Mouse (Mus musculus) intestine, postnatal 0 days (tissue): ENCODE measurements around the gene Hpse. TPM values are rescaled to one million over a fixed set of nuclear protein-coding genes. Genes with fewer than 3 reads are reported as not detected.

Experiments
- ATAC-seq: fragments of 200-750 bp; cut with Nextera tagmentation; 2 replicates; pipeline ENCODE4 v1.8.0; 2017; ENCODE audit warnings: mild to moderate bottlenecking, moderate TSS enrichment, moderate library complexity
- H3K27ac ChIP-seq: fragments of 300-500 bp; sonication (generic); 2 replicates; pipeline ENCODE4 v1.5.1; 2014; ENCODE audit warnings: mild to moderate bottlenecking, low read depth, low read length, moderate library complexity
- H3K27me3 ChIP-seq: fragments of 300-500 bp; sonication (generic); replicated peaks from 2 replicates; pipeline ENCODE4 v1.6.1; 2014; ENCODE audit warnings: low read length, mixed read lengths; ENCODE audit not compliant: control insufficient read depth, insufficient read depth
- H3K36me3 ChIP-seq: fragments of 300-500 bp; sonication (generic); 2 replicates; pipeline ENCODE4 v1.6.1; 2014; ENCODE audit warnings: mild to moderate bottlenecking, moderate library complexity; ENCODE audit not compliant: control insufficient read depth, insufficient read depth
- H3K4me1 ChIP-seq: fragments of 300-500 bp; sonication (generic); replicated peaks from 2 replicates; pipeline ENCODE4 v1.6.1; 2014; ENCODE audit warnings: antibody characterized with exemption, low read length, mixed read lengths; ENCODE audit not compliant: control insufficient read depth, insufficient read depth
- H3K4me2 ChIP-seq: fragments of 300-500 bp; sonication (generic); replicated peaks from 2 replicates; pipeline ENCODE4 v1.6.1; 2014; ENCODE audit warnings: low read depth, mild to moderate bottlenecking, moderate library complexity
- H3K4me3 ChIP-seq: fragments of 300-500 bp; sonication (generic); 2 replicates; pipeline ENCODE4 v1.5.1; 2014; ENCODE audit warnings: low read depth, low read length
- H3K9ac ChIP-seq: fragments of 300-500 bp; sonication (generic); 2 replicates; pipeline ENCODE4 v1.6.1; 2014; ENCODE audit warnings: mild to moderate bottlenecking, low read depth, low read length
- H3K9me3 ChIP-seq: fragments of 300-500 bp; sonication (generic); 2 replicates; pipeline ENCODE4 v1.6.1; 2016; ENCODE audit warnings: mixed run types; ENCODE audit not compliant: control insufficient read depth
- CTCF ChIP-seq: sonication (generic); IDR thresholded peaks from 2 replicates; pipeline ENCODE4 v1.5.1; 2016; ENCODE audit warnings: low read depth, mild to moderate bottlenecking, control low read depth, antibody characterized with exemption, moderate library complexity
- WGBS: fragments of 180-500 bp; shearing (Covaris S2); extraction: QIAGEN DNeasy Blood & Tissue Kit; methylation state at CpG from one replicate; pipeline ENCODE4 v1.1.7; 2014; 5-methylcytosine and 5-hydroxymethylcytosine counted together
- polyA plus RNA-seq: library from polyadenylated mRNA; unstranded; fragments of >200 nt; fragmentation: Nextera tagmentation; extraction: Ambion mirVana; gene quantifications from 2 replicates; pipeline ENCODE4 v1.2.1, GENCODE M21; 2015

Hpse gene
- polyA plus RNA-seq, 1 experiment from 2014 or later, result 0.82 TPM

GRCm38 (mm10) chr5:100674711-100675376 is 44.7 kb downstream of the Hpse start, which contains the start of gene Coq2:
Gene Coq2 (minus strand): TSS chr5:100675140.
- 9% methylated on average over 17 of the region's 17 CpGs for WGBS
- Histone ChIP-seq H3K9me3 (no peaks in the 10 kb centered on the region), H3K36me3 (no peaks in the 10 kb centered on the region), H3K9ac (peak within 1 kb of the TSS; percentile 75), H3K4me1 (peaks cover 3% of the 10 kb centered on the region; the same call in 1 of the 2 replicates), H3K27ac (peak within 1 kb of the TSS; percentile 74), H3K27me3 (no peaks in the 10 kb centered on the region), H3K4me2 (peak within 1 kb of the TSS; percentile 80), H3K4me3 (peak within 1 kb of the TSS; percentile 84)
- ATAC-seq, result peak; percentile 18; the same call in 1 of the 2 replicates
- peak; percentile 96 for TF ChIP-seq CTCF

- H3K4me1 ChIP-seq, result peaks cover 3% of the 10 kb centered on the region; the same call in 1 of the 2 replicates
- TF ChIP-seq CTCF, result no peak
- no peaks in the 10 kb centered on the region for H3K9me3 ChIP-seq
- peak; percentile 88 for ATAC-seq
- peak overlapping the region; percentile 84 for H3K4me3 ChIP-seq
- peak overlapping the region; percentile 75 for H3K9ac ChIP-seq
- H3K27ac ChIP-seq, result peak overlapping the region; percentile 74
- H3K36me3 ChIP-seq, result no peaks in the 10 kb centered on the region
- H3K4me2 ChIP-seq, result peak overlapping the region; percentile 80
- no peaks in the 10 kb centered on the region for H3K27me3 ChIP-seq
- WGBS, result under 1% methylated on average over 64 of the region's 71 CpGs
Measured at GRCm38 (mm10) chr5:100673745-100674486, 45.6 kb downstream of the Hpse start.

- Histone ChIP-seq H3K9ac (no peak overlapping the region), H3K36me3 (peaks cover 4% of the 10 kb centered on the region; the same call in 1 of the 2 replicates), H3K4me3 (no peak overlapping the region), H3K27me3 (no peaks in the 10 kb centered on the region), H3K27ac (no peak overlapping the region), H3K4me2 (no peak overlapping the region; the same call in 1 of the 2 replicates), H3K9me3 (no peaks in the 10 kb centered on the region), H3K4me1 (peaks cover 3% of the 10 kb centered on the region; the same call in 1 of the 2 replicates)
- no peak for ATAC-seq
- whole genome bisulfite sequencing, result 49% methylated on average over 4 of the region's 4 CpGs
- no peak for TF ChIP-seq CTCF
Measured at GRCm38 (mm10) chr5:100672403-100672802, 47.1 kb downstream of the Hpse start.

GRCm38 (mm10) chr5:100671897-100672296 is 47.6 kb downstream of the Hpse start:
- H3K36me3 ChIP-seq, result peaks cover 8% of the 10 kb centered on the region; the same call in 1 of the 2 replicates
- no peak overlapping the region for H3K27ac ChIP-seq
- ATAC-seq, result no peak
- no peak for TF ChIP-seq CTCF
- peak overlapping the region; percentile 25; the same call in 1 of the 2 replicates for H3K4me2 ChIP-seq
- H3K4me3 ChIP-seq, result no peak overlapping the region
- H3K9me3 ChIP-seq, result no peaks in the 10 kb centered on the region
- no peak overlapping the region for H3K9ac ChIP-seq
- no peaks in the 10 kb centered on the region for H3K27me3 ChIP-seq
- H3K4me1 ChIP-seq, result peaks cover 3% of the 10 kb centered on the region; the same call in 1 of the 2 replicates
- 26% methylated on average over 3 of the region's 3 CpGs for WGBS

GRCm38 (mm10) chr5:100671398-100671797 is 48.1 kb downstream of the Hpse start:
- 15% methylated on average over 5 of the region's 5 CpGs for WGBS

GRCm38 (mm10) chr5:100666965-100667364 is 52.6 kb downstream of the Hpse start:
- H3K9me3 ChIP-seq, result no peaks in the 10 kb centered on the region
- H3K9ac ChIP-seq, result no peak overlapping the region
- no peaks in the 10 kb centered on the region for H3K4me1 ChIP-seq
- 71% methylated on average over 1 of the region's 1 CpGs for WGBS
- no peak overlapping the region for H3K27ac ChIP-seq
- H3K27me3 ChIP-seq, result no peaks in the 10 kb centered on the region
- no peak for TF ChIP-seq CTCF
- H3K36me3 ChIP-seq, result peaks cover 34% of the 10 kb centered on the region
- ATAC-seq, result no peak
- H3K4me2 ChIP-seq, result no peak overlapping the region
- H3K4me3 ChIP-seq, result no peak overlapping the region

More at GRCm38 (mm10) chr5:100671398-100671797, 48.1 kb downstream of the Hpse start:
- no peak overlapping the region for H3K9ac ChIP-seq
- peak overlapping the region; percentile 25; the same call in 1 of the 2 replicates for H3K4me2 ChIP-seq
- H3K4me3 ChIP-seq, result no peak overlapping the region
- H3K36me3 ChIP-seq, result peaks cover 11% of the 10 kb centered on the region; the same call in 1 of the 2 replicates
- H3K9me3 ChIP-seq, result no peaks in the 10 kb centered on the region
- no peak overlapping the region for H3K27ac ChIP-seq
- H3K27me3 ChIP-seq, result no peaks in the 10 kb centered on the region
- ATAC-seq, result peak; percentile 27
- H3K4me1 ChIP-seq, result peaks cover 3% of the 10 kb centered on the region; the same call in 1 of the 2 replicates
- TF ChIP-seq CTCF, result peak; percentile 83
